Mouse (Mus musculus): Measurements from ENCODE around the gene Mettl27.
A peak's percentile ranks its signal among the peaks of the same experiment; 100 is the strongest.
"Not testable (repeated sequence)": the region's sequence is repeated elsewhere in the genome, so short reads cannot be mapped to it uniquely, and the experiment has no call there.

Gene Mettl27

DNA sequence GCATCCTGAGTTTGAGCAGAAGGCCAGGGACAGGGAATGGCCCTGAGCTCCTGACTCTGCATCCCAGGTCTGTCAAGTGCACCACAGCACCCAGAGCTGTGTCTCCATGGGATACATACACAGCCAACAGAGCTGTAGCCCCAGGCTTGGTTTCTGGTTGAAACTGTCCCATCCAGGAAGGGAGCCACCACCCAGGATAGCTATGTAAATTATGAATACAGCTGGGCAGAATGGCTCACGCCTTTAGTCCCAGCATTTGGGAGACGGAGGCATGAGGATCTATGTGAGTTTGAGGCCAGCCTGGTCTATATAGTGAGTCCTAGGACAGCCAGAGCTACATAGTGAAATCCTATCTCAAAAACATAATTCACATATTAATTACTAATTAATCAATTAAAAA, 2.2 kb upstream of the Mettl27 start:
- peaks cover 11% of the 10 kb centered on the region for H3K9me3 ChIP-seq (ENCODE audit: low read length)
- no peak overlapping the region for H3K4me3 ChIP-seq (replicated peaks; ENCODE audit: low read length)
- no peak for TF ChIP-seq NANOG (IDR thresholded peaks at IDR 0.05; ENCODE audit: borderline replicate concordance, low read length)
- no peak for TF ChIP-seq POU5F1 (IDR thresholded peaks at IDR 0.05; ENCODE audit: borderline replicate concordance, low read length)
- TF ChIP-seq CTCF (conservative IDR thresholded peaks at IDR 0.05; ENCODE audit: low read length): no peak
- peaks cover 19% of the 10 kb centered on the region for H3K36me3 ChIP-seq (ENCODE audit: insufficient read depth, low read length)
- H3K4me1 ChIP-seq (replicated peaks; ENCODE audit: low read depth, low read length): peaks cover 71% of the 10 kb centered on the region
- H3K27me3 ChIP-seq (ENCODE audit: insufficient read depth, low read length): no peaks in the 10 kb centered on the region

DNA sequence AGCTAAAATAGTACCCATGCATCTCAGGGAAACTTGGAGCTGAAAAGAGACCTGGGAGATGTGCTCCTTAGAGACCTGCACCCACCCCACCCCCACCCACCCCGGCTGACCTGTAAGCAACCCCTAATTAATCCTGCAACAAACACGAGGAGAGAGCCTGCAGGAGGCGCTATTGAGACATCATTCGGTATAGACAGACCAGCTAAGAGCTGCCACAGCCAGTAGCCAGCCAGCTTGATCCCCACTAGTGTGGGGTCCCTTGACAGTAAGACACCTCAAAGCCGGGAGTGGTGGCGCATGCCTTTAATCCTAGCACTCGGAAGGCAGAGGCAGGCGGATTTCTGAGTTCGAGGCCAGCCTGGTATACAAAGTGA, 722 bp downstream of the Mettl27 start:
- Histone ChIP-seq H3K9me3 (ENCODE audit: low read length) (peaks cover 29% of the 10 kb centered on the region), H3K27me3 (ENCODE audit: insufficient read depth, low read length) (no peaks in the 10 kb centered on the region), H3K4me1 (replicated peaks; ENCODE audit: low read depth, low read length) (peaks cover 71% of the 10 kb centered on the region), H3K4me3 (replicated peaks; ENCODE audit: low read length) (peak overlapping the region; percentile 98), H3K36me3 (ENCODE audit: insufficient read depth, low read length) (peaks cover 47% of the 10 kb centered on the region)
- TF ChIP-seq CTCF (conservative IDR thresholded peaks at IDR 0.05; ENCODE audit: low read length): peak; percentile 24
- no peak for TF ChIP-seq POU5F1 (IDR thresholded peaks at IDR 0.05; ENCODE audit: borderline replicate concordance, low read length)

DNA sequence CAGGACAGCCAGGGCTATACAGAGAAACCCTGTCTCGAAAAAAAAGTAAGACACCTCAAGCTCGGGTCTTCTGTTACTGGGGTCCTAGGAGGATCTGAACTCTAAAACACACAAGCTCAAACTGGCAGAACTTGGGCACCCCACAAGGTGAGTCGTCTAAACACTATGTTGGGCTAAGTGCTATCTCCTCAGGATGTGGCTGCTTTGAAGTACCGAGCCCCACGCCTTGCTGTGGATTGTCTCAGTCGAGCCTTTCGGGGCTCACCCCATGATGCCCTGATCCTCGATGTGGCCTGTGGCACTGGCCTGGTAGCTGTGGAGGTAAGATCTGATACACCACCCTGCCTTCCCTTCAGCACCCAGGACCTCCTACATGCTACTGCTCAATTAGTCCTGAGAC, 1.1 kb downstream of the Mettl27 start:
- H3K4me3 ChIP-seq (replicated peaks; ENCODE audit: low read length): peak overlapping the region; percentile 98; the same call in 1 of the 2 replicates
- TF ChIP-seq NANOG (IDR thresholded peaks at IDR 0.05; ENCODE audit: borderline replicate concordance, low read length) (no peak), CTCF (conservative IDR thresholded peaks at IDR 0.05; ENCODE audit: low read length) (no peak), POU5F1 (IDR thresholded peaks at IDR 0.05; ENCODE audit: borderline replicate concordance, low read length) (no peak)

DNA sequence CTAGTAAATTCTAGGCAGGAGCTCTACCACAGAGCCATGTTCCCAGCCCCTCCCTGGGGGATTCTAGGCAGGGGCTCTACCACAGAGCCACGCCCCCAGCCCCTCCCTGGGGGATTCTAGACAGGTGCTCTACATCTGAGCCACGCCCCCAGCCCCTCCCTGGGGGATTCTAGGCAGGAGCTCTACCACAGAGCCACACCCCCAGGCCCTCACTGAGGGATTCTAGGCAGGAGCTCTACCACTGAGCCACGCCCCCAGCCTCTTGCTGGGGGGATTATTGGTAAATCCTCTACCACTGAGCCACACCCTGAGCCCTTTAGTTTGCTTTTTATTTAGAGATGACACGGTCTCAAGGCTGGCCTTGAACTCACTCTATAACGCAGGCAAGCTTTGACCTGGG, 1.5 kb downstream of the Mettl27 start:
- H3K4me3 ChIP-seq (replicated peaks; ENCODE audit: low read length): 0 out of 2 replicates have a peak overlapping the region, but pooled peaks have one; percentile 98
- H3K27me3 ChIP-seq (ENCODE audit: insufficient read depth, low read length): not testable (repeated sequence)
- H3K36me3 ChIP-seq (ENCODE audit: insufficient read depth, low read length): peaks cover 50% of the 10 kb centered on the region
- H3K9me3 ChIP-seq (ENCODE audit: low read length): peaks cover 29% of the 10 kb centered on the region
- H3K4me1 ChIP-seq (replicated peaks; ENCODE audit: low read depth, low read length): peaks cover 72% of the 10 kb centered on the region

More for the DNA sequence above, 1.1 kb downstream of the Mettl27 start:
- Histone ChIP-seq H3K27me3 (ENCODE audit: insufficient read depth, low read length) (no peaks in the 10 kb centered on the region), H3K36me3 (ENCODE audit: insufficient read depth, low read length) (peaks cover 47% of the 10 kb centered on the region), H3K4me1 (replicated peaks; ENCODE audit: low read depth, low read length) (peaks cover 71% of the 10 kb centered on the region), H3K9me3 (ENCODE audit: low read length) (peaks cover 29% of the 10 kb centered on the region)

DNA sequence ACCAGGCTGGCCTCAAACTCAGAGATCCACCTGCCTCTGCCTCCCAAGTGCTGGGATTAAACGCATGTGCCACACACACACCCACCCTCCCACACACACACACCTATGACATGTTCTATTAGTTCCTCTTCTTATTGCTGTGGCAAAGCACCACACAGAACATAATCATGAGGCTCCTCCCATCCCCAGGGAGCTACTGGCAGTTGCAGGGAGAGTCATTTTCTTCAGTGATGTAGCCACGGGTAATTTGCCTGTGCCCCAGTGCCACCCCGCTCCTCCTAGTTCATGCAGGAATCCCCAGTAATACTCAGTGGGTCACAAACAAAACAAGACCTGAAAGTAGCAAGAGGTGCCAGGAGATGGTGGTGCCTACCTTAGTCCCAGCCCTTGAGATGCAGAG, 2.5 kb downstream of the Mettl27 start:
- Histone ChIP-seq H3K4me1 (replicated peaks; ENCODE audit: low read depth, low read length) (peaks cover 69% of the 10 kb centered on the region), H3K4me3 (replicated peaks; ENCODE audit: low read length) (no peak overlapping the region), H3K36me3 (ENCODE audit: insufficient read depth, low read length) (peaks cover 55% of the 10 kb centered on the region), H3K9me3 (ENCODE audit: low read length) (peaks cover 34% of the 10 kb centered on the region), H3K27me3 (ENCODE audit: insufficient read depth, low read length) (no peaks in the 10 kb centered on the region)
- TF ChIP-seq CTCF (conservative IDR thresholded peaks at IDR 0.05; ENCODE audit: low read length): no peak
- no peak for TF ChIP-seq POU5F1 (IDR thresholded peaks at IDR 0.05; ENCODE audit: borderline replicate concordance, low read length)
- no peak for TF ChIP-seq NANOG (IDR thresholded peaks at IDR 0.05; ENCODE audit: borderline replicate concordance, low read length)

DNA sequence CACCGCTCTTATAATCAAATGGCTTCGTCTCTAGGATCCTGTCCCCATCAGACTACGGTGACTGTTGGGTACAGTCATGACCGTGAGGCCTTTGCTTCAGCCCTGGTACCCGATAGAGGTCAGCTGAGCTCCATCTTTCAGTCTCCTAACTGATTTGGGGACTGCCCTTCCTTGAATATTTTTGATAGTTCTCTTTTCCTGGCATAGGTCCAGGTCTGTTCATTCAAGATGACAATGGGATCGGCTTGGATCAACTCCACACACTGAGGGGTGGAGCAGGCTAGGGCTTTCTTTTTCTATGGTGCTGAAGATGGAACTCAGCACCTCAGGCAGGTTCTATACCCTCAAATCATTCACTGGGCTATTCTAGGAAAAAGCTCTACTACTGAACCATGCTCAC, 3.9 kb downstream of the Mettl27 start:
- H3K36me3 ChIP-seq (ENCODE audit: insufficient read depth, low read length): peaks cover 64% of the 10 kb centered on the region
- TF ChIP-seq CTCF (conservative IDR thresholded peaks at IDR 0.05; ENCODE audit: low read length) (no peak), POU5F1 (IDR thresholded peaks at IDR 0.05; ENCODE audit: borderline replicate concordance, low read length) (no peak), NANOG (IDR thresholded peaks at IDR 0.05; ENCODE audit: borderline replicate concordance, low read length) (no peak)
- no peak overlapping the region for H3K4me3 ChIP-seq (replicated peaks; ENCODE audit: low read length)
- H3K27me3 ChIP-seq (ENCODE audit: insufficient read depth, low read length): no peaks in the 10 kb centered on the region
- peaks cover 74% of the 10 kb centered on the region for H3K4me1 ChIP-seq (replicated peaks; ENCODE audit: low read depth, low read length)
- H3K9me3 ChIP-seq (ENCODE audit: low read length): peaks cover 34% of the 10 kb centered on the region

DNA sequence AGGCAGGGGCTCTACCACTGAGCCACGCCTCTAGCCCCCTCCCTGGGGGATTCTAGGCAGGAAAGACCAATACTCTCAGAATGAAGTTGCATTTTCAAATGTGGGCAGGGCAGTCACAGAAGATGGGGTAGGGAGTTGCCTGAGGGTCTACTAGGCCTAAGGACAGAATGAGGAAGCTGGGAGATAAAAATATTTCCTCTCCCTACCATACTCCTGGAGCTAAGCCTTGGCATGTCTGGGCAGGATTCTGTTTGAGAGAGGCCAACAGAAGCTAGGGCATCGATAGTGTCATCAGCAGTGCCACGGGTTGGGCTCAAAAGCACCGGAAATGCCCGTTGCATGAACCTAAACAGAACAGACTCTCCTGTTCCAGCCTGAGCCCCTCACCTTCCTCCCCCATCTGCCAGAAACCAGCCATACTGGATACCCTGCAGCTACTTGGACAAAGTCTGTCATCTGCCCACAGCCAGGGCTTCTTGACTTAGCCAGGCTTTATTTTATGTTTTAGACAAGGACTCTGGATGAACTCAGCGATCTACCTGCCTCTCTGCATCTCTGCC, 4.5 kb downstream of the Mettl27 start:
- TF ChIP-seq CTCF (conservative IDR thresholded peaks at IDR 0.05; ENCODE audit: low read length) (no peak), NANOG (IDR thresholded peaks at IDR 0.05; ENCODE audit: borderline replicate concordance, low read length) (no peak), POU5F1 (IDR thresholded peaks at IDR 0.05; ENCODE audit: borderline replicate concordance, low read length) (no peak)
- H3K27me3 ChIP-seq (ENCODE audit: insufficient read depth, low read length): no peaks in the 10 kb centered on the region
- H3K9me3 ChIP-seq (ENCODE audit: low read length): peaks cover 34% of the 10 kb centered on the region

DNA sequence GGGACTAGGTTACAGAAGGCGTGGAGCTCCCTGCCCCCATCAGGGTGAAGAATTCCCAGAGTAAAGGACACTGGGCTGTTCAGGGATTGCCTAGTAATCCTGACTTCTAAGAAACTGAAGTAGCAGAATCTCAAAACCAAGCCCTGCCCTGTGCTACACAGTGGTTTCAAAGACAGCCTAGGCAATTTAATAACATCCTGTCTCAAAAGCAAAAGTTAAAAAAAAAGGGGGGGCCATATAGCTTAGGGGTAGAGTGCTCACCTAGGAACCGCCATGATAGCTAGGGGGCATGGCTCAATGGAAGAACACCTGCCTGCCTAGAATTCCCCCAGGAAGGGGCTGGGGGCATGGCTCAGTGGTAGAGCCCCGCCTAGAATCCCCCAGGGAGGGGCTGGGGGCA, 6.9 kb downstream of the Mettl27 start:
- H3K4me3 ChIP-seq (replicated peaks; ENCODE audit: low read length): no peak overlapping the region
- peaks cover 86% of the 10 kb centered on the region for H3K4me1 ChIP-seq (replicated peaks; ENCODE audit: low read depth, low read length)
- TF ChIP-seq POU5F1 (IDR thresholded peaks at IDR 0.05; ENCODE audit: borderline replicate concordance, low read length) (no peak), NANOG (IDR thresholded peaks at IDR 0.05; ENCODE audit: borderline replicate concordance, low read length) (no peak)
- H3K27me3 ChIP-seq (ENCODE audit: insufficient read depth, low read length): no peaks in the 10 kb centered on the region
- H3K9me3 ChIP-seq (ENCODE audit: low read length): peaks cover 26% of the 10 kb centered on the region
- H3K36me3 ChIP-seq (ENCODE audit: insufficient read depth, low read length): peaks cover 66% of the 10 kb centered on the region

More for the DNA sequence above, 4.5 kb downstream of the Mettl27 start:
- peaks cover 74% of the 10 kb centered on the region for H3K4me1 ChIP-seq (replicated peaks; ENCODE audit: low read depth, low read length)
- no peak overlapping the region for H3K4me3 ChIP-seq (replicated peaks; ENCODE audit: low read length)
- peaks cover 69% of the 10 kb centered on the region for H3K36me3 ChIP-seq (ENCODE audit: insufficient read depth, low read length)

DNA sequence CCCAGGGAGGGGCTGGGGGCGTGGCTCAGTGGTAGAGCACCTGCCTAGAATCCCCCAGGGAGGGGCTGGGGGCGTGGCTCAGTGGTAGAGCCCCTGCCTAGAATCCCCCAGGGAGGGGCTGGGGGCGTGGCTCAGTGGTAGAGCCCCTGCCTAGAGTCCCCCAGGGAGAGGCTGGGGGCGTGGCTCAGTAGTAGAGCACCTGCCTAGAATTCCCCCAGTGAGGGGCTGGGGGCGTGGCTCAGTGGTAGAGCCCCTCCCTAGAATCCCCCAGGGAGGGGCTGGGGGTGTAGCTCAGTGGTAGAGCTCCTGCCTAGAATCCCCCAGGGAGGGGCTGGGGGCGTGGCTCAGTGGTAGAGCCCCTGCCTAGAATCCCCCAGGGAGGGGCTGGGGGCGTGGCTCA, 7.4 kb downstream of the Mettl27 start:
- H3K27me3 ChIP-seq (ENCODE audit: insufficient read depth, low read length); H3K4me3 ChIP-seq (replicated peaks; ENCODE audit: low read length): not testable (repeated sequence)
- peaks cover 23% of the 10 kb centered on the region for H3K9me3 ChIP-seq (ENCODE audit: low read length)
- H3K4me1 ChIP-seq (replicated peaks; ENCODE audit: low read depth, low read length): peaks cover 86% of the 10 kb centered on the region
- H3K36me3 ChIP-seq (ENCODE audit: insufficient read depth, low read length): peaks cover 63% of the 10 kb centered on the region
